Mouse (Mus musculus) bone marrow macrophage, adult 2 months (primary cell): Measurements from ENCODE around the gene Lrsam1. TPM values are rescaled to one million over a fixed set of nuclear protein-coding genes. Genes with fewer than 3 reads are reported as not detected.

Experiments
- H3K27ac ChIP-seq: 2 replicates; pipeline ENCODE4 v1.5.1; 2012; ENCODE audit warnings: low read depth, low read length; ENCODE audit not compliant: insufficient read depth
- H3K4me1 ChIP-seq: 2 replicates; pipeline ENCODE4 v1.6.1; 2012; ENCODE audit warnings: low read length; ENCODE audit not compliant: control insufficient read depth, insufficient read depth
- H3K4me3 ChIP-seq: 2 replicates; pipeline ENCODE4 v1.5.1; 2012; ENCODE audit warnings: mild to moderate bottlenecking, low read length, moderate library complexity; ENCODE audit not compliant: insufficient read depth
- CTCF ChIP-seq: IDR thresholded peaks from 2 replicates; pipeline ENCODE4 v1.5.1; 2012; ENCODE audit warnings: low read depth, mild to moderate bottlenecking, low read length, moderate library complexity
- POLR2A ChIP-seq: IDR thresholded peaks from 2 replicates; pipeline ENCODE4 v1.6.1; 2012; ENCODE audit warnings: mild to moderate bottlenecking, low read depth, low read length, borderline replicate concordance
- polyA plus RNA-seq: library from polyadenylated mRNA; stranded (reverse); fragments of >200 nt; gene quantifications from 2 replicates; pipeline ENCODE4 v1.2.4, GENCODE M21; 2012; ENCODE audit not compliant: missing spikeins, insufficient read depth, insufficient read length

Lrsam1 gene
- polyA plus RNA-seq, 1 experiment, result 12.0 TPM

GRCm38 (mm10) chr2:32928947-32929829 is 32.2 kb downstream of the Lrsam1 start:
- no peak overlapping the region for H3K27ac ChIP-seq
- TF ChIP-seq CTCF (no peak), POLR2A (no peak)
- H3K4me1 ChIP-seq, result no peaks in the 10 kb centered on the region
- no peak overlapping the region for H3K4me3 ChIP-seq

GRCm38 (mm10) chr2:32928235-32928946 is 33.0 kb downstream of the Lrsam1 start:
- no peak for TF ChIP-seq POLR2A
- peak; percentile 70 for TF ChIP-seq CTCF
- Histone ChIP-seq H3K4me1 (no peaks in the 10 kb centered on the region), H3K27ac (no peak overlapping the region), H3K4me3 (no peak overlapping the region)

- no peak for TF ChIP-seq POLR2A
- TF ChIP-seq CTCF, result no peak
- no peak overlapping the region for H3K27ac ChIP-seq
Measured at GRCm38 (mm10) chr2:32927624-32928234, 33.7 kb downstream of the Lrsam1 start.

GRCm38 (mm10) chr2:32926330-32927075 is 34.9 kb downstream of the Lrsam1 start:
- TF ChIP-seq POLR2A, result no peak
- TF ChIP-seq CTCF, result no peak
- H3K27ac ChIP-seq, result no peak overlapping the region
- H3K4me1 ChIP-seq, result no peaks in the 10 kb centered on the region
- no peak overlapping the region for H3K4me3 ChIP-seq

More at GRCm38 (mm10) chr2:32927624-32928234, 33.7 kb downstream of the Lrsam1 start:
- Histone ChIP-seq H3K4me1 (no peaks in the 10 kb centered on the region), H3K4me3 (no peak overlapping the region)

- no peak overlapping the region for H3K27ac ChIP-seq
- H3K4me1 ChIP-seq, result no peaks in the 10 kb centered on the region
- H3K4me3 ChIP-seq, result no peak overlapping the region
- TF ChIP-seq CTCF, result no peak
- no peak for TF ChIP-seq POLR2A
Measured at GRCm38 (mm10) chr2:32924306-32924844, 37.0 kb downstream of the Lrsam1 start.

GRCm38 (mm10) chr2:32923551-32924250 is 37.7 kb downstream of the Lrsam1 start:
- H3K4me3 ChIP-seq, result no peak overlapping the region
- TF ChIP-seq POLR2A (no peak), CTCF (no peak)

GRCm38 (mm10) chr2:32922564-32922963 is 38.9 kb downstream of the Lrsam1 start:
- TF ChIP-seq POLR2A (no peak), CTCF (no peak)
- H3K4me1 ChIP-seq, result peaks cover 9% of the 10 kb centered on the region
- H3K27ac ChIP-seq, result no peak overlapping the region
- no peak overlapping the region for H3K4me3 ChIP-seq

More at GRCm38 (mm10) chr2:32923551-32924250, 37.7 kb downstream of the Lrsam1 start:
- no peaks in the 10 kb centered on the region for H3K4me1 ChIP-seq
- H3K27ac ChIP-seq, result no peak overlapping the region

- Histone ChIP-seq H3K4me1 (peaks cover 11% of the 10 kb centered on the region), H3K4me3 (no peak overlapping the region), H3K27ac (no peak overlapping the region)
- TF ChIP-seq POLR2A, result no peak
- TF ChIP-seq CTCF, result no peak
Measured at GRCm38 (mm10) chr2:32921801-32922380, 39.5 kb downstream of the Lrsam1 start.
